Comparison of ENCODE assay signal across 24 mouse cellular contexts in the genomic region with DNA sequence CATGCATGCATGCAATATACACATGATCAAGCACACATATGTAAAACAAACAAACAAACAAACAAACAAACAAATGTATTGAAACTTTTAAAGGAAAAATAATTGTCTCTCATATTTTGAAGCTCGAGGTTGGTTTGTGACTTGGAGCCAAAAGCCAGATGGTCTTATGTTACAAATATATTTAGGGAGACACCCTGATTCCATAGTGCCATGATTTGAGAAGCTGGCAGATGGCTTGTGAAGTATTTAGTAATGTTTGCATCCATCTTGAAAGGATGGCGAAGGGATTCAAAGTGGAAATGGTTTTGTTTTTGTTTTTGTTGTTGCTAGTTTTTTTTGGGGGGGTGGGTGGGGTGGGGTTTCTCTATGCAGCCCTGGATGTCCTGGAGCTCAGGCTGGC. TPM values are rescaled to one million over a fixed set of nuclear protein-coding genes. Genes with fewer than 3 reads are reported as not detected.
"Had no signal": no experiment of that assay in that cellular context is flagged by ENCODE, and none has a peak within 500 bp of the region (broad histone marks: within the 10 kb centered on the region; RNA-seq: fewer than 3 reads in every experiment).

No protein-coding gene starts in this region.

- ATAC-seq: liver, postnatal 0 days; lung, postnatal 0 days; midbrain, embryonic 13.5 days; midbrain, embryonic 15.5 days had no signal

- H3K36me3 ChIP-seq: lung, embryonic 15.5 days; midbrain, embryonic 13.5 days; midbrain, embryonic 15.5 days; neural tube, embryonic 12.5 days had no signal

- H3K9me3 ChIP-seq: lung, embryonic 15.5 days; megakaryocyte, embryonic 14.5 days; midbrain, embryonic 13.5 days; midbrain, embryonic 15.5 days; neural tube, embryonic 12.5 days had no signal

- DNase-seq: liver, postnatal 0 days; lung, adult 2 months; lung, postnatal 14 days; lung, postnatal 36 days; right cerebral cortex, postnatal 14 days; spleen, adult 18-20 months; thymus, adult 2 months; thymus, postnatal 25 days; thymus, postnatal 4 days had no signal

- H3K4me1 ChIP-seq: lung, embryonic 15.5 days; megakaryocyte, embryonic 14.5 days; midbrain, embryonic 13.5 days; midbrain, embryonic 15.5 days; neural tube, embryonic 12.5 days had no signal

- H3K4me2 ChIP-seq: lung, embryonic 15.5 days; midbrain, embryonic 11.5 days; midbrain, embryonic 13.5 days; midbrain, embryonic 15.5 days; neural tube, embryonic 12.5 days had no signal

- H3K9ac ChIP-seq: liver, postnatal 0 days; lung, embryonic 15.5 days; midbrain, embryonic 13.5 days; midbrain, embryonic 15.5 days; neural tube, embryonic 12.5 days had no signal

- H3K27ac ChIP-seq: lung, embryonic 15.5 days; macrophage; midbrain, embryonic 13.5 days; midbrain, embryonic 15.5 days; neural tube, embryonic 12.5 days had no signal

- H3K27me3 ChIP-seq: lung, embryonic 15.5 days; megakaryocyte, embryonic 14.5 days; midbrain, embryonic 13.5 days; midbrain, embryonic 15.5 days; neural tube, embryonic 12.5 days had no signal

- H3K4me3 ChIP-seq: lung, embryonic 15.5 days; megakaryocyte, embryonic 14.5 days; midbrain, embryonic 13.5 days; midbrain, embryonic 15.5 days; neural tube, embryonic 12.5 days had no signal

RNA-seq across cellular contexts. Expression of a gene that starts 10.7 kb away (rescaled TPM):
- polyA plus RNA-seq: liver, postnatal 0 days; lung, adult 2 months; lung, embryonic 15.5 days; lung, postnatal 0 days; macrophage; midbrain, embryonic 11.5 days; midbrain, embryonic 13.5 days; midbrain, embryonic 15.5 days; midbrain, postnatal 0 days; neural tube, embryonic 12.5 days; neural tube, embryonic 14.5 days; stomach, embryonic 14.5 days; stomach, embryonic 16.5 days; testis, adult 2 months; urinary bladder, adult 2 months had no signal

RNA-seq across cellular contexts. Expression of a gene that starts 19.2 kb away (rescaled TPM):
- polyA plus RNA-seq: liver, postnatal 0 days; lung, adult 2 months; lung, embryonic 15.5 days; lung, postnatal 0 days; macrophage; midbrain, embryonic 11.5 days; midbrain, embryonic 13.5 days; midbrain, embryonic 15.5 days; neural tube, embryonic 12.5 days; neural tube, embryonic 14.5 days; small intestine, adult 2 months; stomach, embryonic 14.5 days; stomach, embryonic 16.5 days; testis, adult 2 months; thymus, adult 2 months; urinary bladder, adult 2 months had no signal

RNA-seq across cellular contexts. Expression of a gene that starts 51.3 kb away (rescaled TPM):
- polyA plus RNA-seq: macrophage; midbrain, embryonic 13.5 days; midbrain, embryonic 15.5 days; midbrain, postnatal 0 days; neural tube, embryonic 12.5 days; neural tube, embryonic 14.5 days; stomach, embryonic 14.5 days; testis, adult 2 months had no signal
